ENCODE assay signal across 7 mouse cellular contexts in genomic region chr15:88651019-88651418, GRCm38 (mm10). TPM values are rescaled to one million over a fixed set of nuclear protein-coding genes. Genes with fewer than 3 reads are reported as not detected.
A peak's percentile ranks its signal among the peaks of the same experiment; 100 is the strongest.
DNase-seq lines count a peak whose midpoint lies in the region; ATAC-seq lines count a peak whose summit lies in the region.

No protein-coding gene starts in this region.

- peak; percentile 77 for DNase-seq in MN1 (ENCODE audit: low spot score)
- DNase-seq in adrenal gland, postnatal 25 days: peak; percentile 65
- peak; percentile 46 for DNase-seq in embryo, embryonic 11.5 days (ENCODE audit: low read depth, low spot score)
- DNase-seq in heart, postnatal 14 days: peak; percentile 44 to 64
- DNase-seq in layer of hippocampus, postnatal 25 days (ENCODE audit: extremely low spot score in 1 of 2, low spot score in 1 of 2): peak; percentile 71 to 93
- peak; percentile 93 for DNase-seq in right cerebral cortex, postnatal 4 days

- peak; percentile 55; the same call in 1 of the 2 replicates for ATAC-seq in megakaryocyte-erythroid progenitor cell, adult 5-6 weeks (replicated peaks; ENCODE audit: low FRiP score, low TSS enrichment, poor library complexity, severe bottlenecking)

- intact Hi-C loops in heart, postnatal 14 days (cut with DNase I): loop anchor here (5.0 kb wide), 1 partner anchor 1024 kb away; no protein-coding TSS in a partner anchor

RNA-seq across cellular contexts. Expression of gene Zdhhc25, which starts 50.9 kb away (rescaled TPM):
- total RNA-seq in adrenal gland, postnatal 25 days (2021): not detected in 2 replicates
- total RNA-seq in heart, postnatal 14 days (2021): not detected
- not detected for total RNA-seq in layer of hippocampus, postnatal 25 days (2021)
- not detected in 2 replicates for total RNA-seq in megakaryocyte-erythroid progenitor cell, adult 5-6 weeks (2014; fragmentation: Nextera tagmentation)
- total RNA-seq in megakaryocyte-erythroid progenitor cell, adult 5-6 weeks (2017): not detected in 2 replicates

Comparison
In these comparisons a context has a peak if more than half of its experiments do, and no peak if none do; other contexts are left out.
1. Peak in every context shown above with its lines: DNase-seq and ATAC-seq.